Mouse (Mus musculus) lung, postnatal 0 days (tissue): Measurements from ENCODE around the gene Zfp579. TPM values are rescaled to one million over a fixed set of nuclear protein-coding genes. Genes with fewer than 3 reads are reported as not detected.

Experiments used
- ATAC-seq: fragments of 200-750 bp; cut with Nextera tagmentation; 2 replicates; pipeline ENCODE4 v1.8.0; 2017; ENCODE audit warnings: moderate library complexity
- DNase-seq: peaks from one replicate; pipeline ENCODE4 v3.0.0-alpha.2; 2016; ENCODE audit warnings: low spot score
- H3K27ac ChIP-seq: fragments of 300-500 bp; sonication (generic); 2 replicates; pipeline ENCODE4 v1.5.1; 2014; ENCODE audit warnings: antibody characterized with exemption, mild to moderate bottlenecking, low read length, mixed read lengths
- H3K27me3 ChIP-seq: fragments of 300-500 bp; sonication (generic); replicated peaks from 2 replicates; pipeline ENCODE4 v1.6.1; 2014; ENCODE audit warnings: low read length, mixed read lengths; ENCODE audit not compliant: insufficient read depth
- H3K36me3 ChIP-seq: fragments of 300-500 bp; sonication (generic); 2 replicates; pipeline ENCODE4 v1.6.1; 2014; ENCODE audit warnings: low read length, mixed read lengths; ENCODE audit not compliant: insufficient read depth
- H3K4me1 ChIP-seq: fragments of 300-500 bp; sonication (generic); 2 replicates; pipeline ENCODE4 v1.6.1; 2014; ENCODE audit warnings: antibody characterized with exemption, low read depth, low read length, mixed read lengths; ENCODE audit not compliant: insufficient read depth
- H3K4me2 ChIP-seq: fragments of 300-500 bp; sonication (generic); replicated peaks from 2 replicates; pipeline ENCODE4 v1.6.1; 2014; ENCODE audit warnings: low read depth, mild to moderate bottlenecking, low read length, moderate library complexity, mixed read lengths
- H3K4me3 ChIP-seq: fragments of 300-500 bp; sonication (generic); 2 replicates; pipeline ENCODE4 v1.5.1; 2014; ENCODE audit warnings: low read depth, low read length
- H3K9ac ChIP-seq: fragments of 300-500 bp; sonication (generic); replicated peaks from 2 replicates; pipeline ENCODE4 v1.6.1; 2014; ENCODE audit warnings: low read depth, mild to moderate bottlenecking
- H3K9me3 ChIP-seq: fragments of 300-500 bp; sonication (generic); 2 replicates; pipeline ENCODE4 v1.6.1; 2016; ENCODE audit warnings: low read length, mixed read lengths
- CTCF ChIP-seq: IDR thresholded peaks from 2 replicates; pipeline ENCODE4 v1.5.1; 2016; ENCODE audit warnings: antibody characterized with exemption, mild to moderate bottlenecking
- EP300 ChIP-seq: IDR thresholded peaks from 2 replicates; pipeline ENCODE4 v1.6.1; 2016; ENCODE audit warnings: antibody characterized with exemption, mild to moderate bottlenecking, control low read depth
- WGBS: fragments of 180-500 bp; shearing (Covaris S2); extraction: QIAGEN DNeasy Blood & Tissue Kit; methylation state at CpG from one replicate; pipeline ENCODE4 v1.1.7; 2014; 5-methylcytosine and 5-hydroxymethylcytosine counted together
- polyA plus RNA-seq: library from polyadenylated mRNA; unstranded; fragments of >200 nt; fragmentation: Nextera tagmentation; extraction: Ambion mirVana; gene quantifications from 2 replicates; pipeline ENCODE4 v1.2.1, GENCODE M21; 2015

Gene Zfp579
- polyA plus RNA-seq, 1 experiment from 2014 or later = 30.6 TPM

DNA sequence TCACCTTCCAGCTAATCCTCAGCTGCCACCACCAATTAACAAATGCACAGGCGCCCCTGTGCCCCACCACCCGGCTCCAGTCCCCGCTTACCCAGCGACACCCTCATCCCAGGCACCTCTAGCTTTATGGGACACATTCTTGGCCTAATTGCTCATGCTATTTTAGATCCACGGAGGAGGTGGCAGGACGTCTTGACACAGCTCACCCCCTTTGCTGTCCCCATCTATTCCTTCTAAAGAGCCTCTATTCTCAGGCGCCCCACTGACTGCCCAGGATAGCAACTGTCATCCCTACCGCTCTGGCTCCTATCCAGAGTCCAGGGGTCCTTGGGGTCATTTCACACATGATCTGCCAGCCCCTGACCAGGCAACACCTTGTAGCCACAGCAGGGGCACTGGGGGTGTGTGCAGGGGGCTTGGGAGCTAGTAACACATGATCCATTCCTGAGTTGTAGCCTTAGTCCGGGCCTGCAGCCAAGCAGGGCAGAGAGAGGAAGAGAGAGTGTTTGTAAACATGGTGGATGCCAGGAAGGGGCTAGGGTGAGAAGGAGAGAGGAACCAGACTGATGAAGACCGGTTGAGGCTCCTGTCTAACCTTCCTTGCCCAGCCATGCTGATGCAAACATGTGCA is 42.0 kb downstream of the Zfp579 start:
- Histone ChIP-seq H3K27me3 (no peaks in the 10 kb centered on the region), H3K4me3 (no peak overlapping the region), H3K9me3 (no peaks in the 10 kb centered on the region), H3K9ac (no peak overlapping the region), H3K4me2 (no peak overlapping the region), H3K27ac (no peak overlapping the region), H3K36me3 (no peaks in the 10 kb centered on the region), H3K4me1 (no peaks in the 10 kb centered on the region)
- no peak for TF ChIP-seq CTCF
- no peak for TF ChIP-seq EP300
- WGBS = 12% methylated on average over 10 of the region's 10 CpGs
- peak; percentile 58 for ATAC-seq
- peak; percentile 40 for DNase-seq

DNA sequence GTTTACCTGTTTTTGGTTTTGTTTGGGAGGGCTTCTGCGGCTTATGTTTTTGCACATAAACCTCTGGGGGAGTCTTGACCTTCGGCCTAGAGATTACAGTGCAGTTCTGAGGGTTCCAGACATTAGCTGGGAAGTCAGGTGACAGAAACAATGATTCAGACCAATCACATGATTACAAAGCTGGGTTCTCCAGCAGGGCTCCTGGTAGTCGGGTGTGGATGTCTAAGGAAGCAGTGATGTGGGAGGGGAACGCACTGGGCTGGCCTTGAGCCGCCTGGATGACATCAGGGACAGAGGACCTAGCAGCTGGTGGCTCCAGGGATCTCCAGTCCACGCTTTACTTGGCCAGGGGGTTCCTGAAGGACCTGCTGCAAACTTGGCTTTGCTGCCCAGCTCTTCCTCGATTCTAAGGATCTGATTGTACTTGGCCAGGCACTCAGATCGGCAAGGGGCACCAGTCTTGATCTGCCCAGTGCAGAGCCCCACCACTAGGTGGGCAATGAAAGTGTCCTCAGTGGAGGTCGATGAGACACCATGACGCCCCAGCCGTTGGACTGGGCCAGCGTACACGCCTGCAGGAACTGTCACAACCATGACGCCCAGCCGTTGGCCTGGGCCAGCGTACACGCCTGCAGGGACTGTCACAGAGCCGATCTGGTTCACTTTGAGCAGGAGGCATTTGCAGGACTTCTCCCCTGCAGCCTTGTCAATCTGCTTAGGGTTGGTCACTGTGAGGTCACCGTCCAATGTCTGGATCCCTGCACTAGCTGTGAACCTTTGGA is 45.2 kb downstream of the Zfp579 start:
- Histone ChIP-seq H3K9ac (no peak overlapping the region), H3K9me3 (no peaks in the 10 kb centered on the region), H3K36me3 (no peaks in the 10 kb centered on the region), H3K4me3 (no peak overlapping the region), H3K4me1 (no peaks in the 10 kb centered on the region), H3K27ac (no peak overlapping the region), H3K4me2 (no peak overlapping the region), H3K27me3 (no peaks in the 10 kb centered on the region)
- 80% methylated on average over 19 of the region's 19 CpGs for WGBS
- TF ChIP-seq CTCF (no peak), EP300 (no peak)
- DNase-seq = no peak
- no peak for ATAC-seq

DNA sequence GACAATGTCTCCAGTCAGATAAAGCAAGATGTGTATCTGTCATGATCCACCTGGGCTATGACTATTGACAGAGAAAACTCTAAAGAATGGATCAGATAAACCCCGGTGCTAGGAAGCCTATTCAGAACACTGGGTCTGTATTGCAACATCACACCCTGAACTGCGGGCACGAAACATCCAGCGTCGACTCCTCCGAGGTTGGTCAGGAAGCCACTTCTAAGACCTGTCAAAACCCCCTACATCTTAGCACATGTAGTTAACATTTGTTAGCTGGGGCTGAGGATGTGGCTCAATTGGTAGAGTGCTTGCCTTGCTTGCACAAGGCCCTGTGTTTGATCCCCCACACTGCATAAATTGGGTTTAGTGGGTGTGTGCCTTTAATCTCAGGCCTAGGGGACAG is 47.6 kb downstream of the Zfp579 start:
- TF ChIP-seq CTCF = no peak
- DNase-seq (no peak), ATAC-seq (no peak)
- Histone ChIP-seq H3K27me3 (no peaks in the 10 kb centered on the region), H3K4me2 (no peak overlapping the region), H3K9me3 (no peaks in the 10 kb centered on the region), H3K27ac (no peak overlapping the region), H3K9ac (no peak overlapping the region), H3K4me3 (no peak overlapping the region), H3K36me3 (no peaks in the 10 kb centered on the region), H3K4me1 (no peaks in the 10 kb centered on the region)
- WGBS = 29% methylated on average over 6 of the region's 6 CpGs

DNA sequence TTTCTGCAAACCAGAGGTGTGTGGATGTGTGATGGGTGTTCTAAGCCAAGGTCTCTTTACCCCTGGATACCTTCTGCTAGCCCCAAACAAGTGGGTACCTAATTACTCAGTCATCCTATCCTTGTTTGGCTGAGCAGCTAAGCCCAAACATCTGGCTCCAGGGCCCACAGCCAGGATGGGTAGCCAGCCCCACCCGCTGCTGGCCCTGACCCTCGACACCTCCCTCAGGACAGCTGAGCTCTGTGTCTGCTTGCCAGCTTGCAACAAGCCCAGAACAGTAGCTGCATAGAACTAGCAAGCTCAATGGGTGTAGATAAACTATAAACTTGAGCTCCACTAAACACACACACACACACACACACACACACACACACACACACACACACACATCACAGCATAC is 48.1 kb downstream of the Zfp579 start:
- Histone ChIP-seq H3K27me3 (no peaks in the 10 kb centered on the region), H3K4me1 (no peaks in the 10 kb centered on the region), H3K4me3 (no peak overlapping the region), H3K9me3 (no peaks in the 10 kb centered on the region), H3K4me2 (no peak overlapping the region), H3K36me3 (no peaks in the 10 kb centered on the region), H3K27ac (no peak overlapping the region), H3K9ac (no peak overlapping the region)
- 13% methylated on average over 2 of the region's 2 CpGs for WGBS
- DNase-seq (no peak), ATAC-seq (0 out of 2 replicates have a peak, but pooled peaks have one; percentile 13)
- no peak for TF ChIP-seq EP300
- no peak for TF ChIP-seq CTCF

DNA sequence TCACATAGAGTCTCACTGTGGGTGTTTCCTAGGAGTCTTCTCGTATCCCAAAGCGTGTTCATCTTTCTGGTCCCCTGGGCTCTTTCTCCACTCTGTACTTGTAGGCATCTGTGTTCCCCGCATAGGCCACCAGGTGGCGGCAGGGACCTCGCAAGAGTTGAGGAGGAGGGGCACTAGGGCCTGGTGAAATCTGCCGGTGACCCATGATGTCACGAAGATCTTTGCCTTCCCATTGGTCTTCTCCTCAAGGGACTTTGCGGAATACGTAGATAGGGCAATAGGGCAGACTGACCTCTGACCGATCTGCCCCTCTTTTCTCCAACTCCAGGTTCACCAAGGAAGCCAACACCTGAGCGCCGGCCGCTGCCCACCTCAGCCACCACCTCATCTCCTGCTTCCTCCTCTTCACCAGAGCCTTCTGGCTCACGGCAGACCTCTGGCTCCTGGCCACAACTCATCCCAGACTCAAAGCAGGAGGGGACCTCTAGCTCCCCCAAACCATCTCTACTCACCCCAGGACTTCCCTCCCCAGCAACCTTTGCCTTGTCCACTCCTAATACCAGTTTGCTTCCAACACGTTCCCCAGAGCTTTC is 52.6 kb downstream of the Zfp579 start:
- no peak overlapping the region for H3K4me3 ChIP-seq
- H3K9me3 ChIP-seq = no peaks in the 10 kb centered on the region
- WGBS = 14% methylated on average over 15 of the region's 15 CpGs
- peak; percentile 88 for ATAC-seq
- H3K4me1 ChIP-seq = no peaks in the 10 kb centered on the region
- H3K27me3 ChIP-seq = no peaks in the 10 kb centered on the region
- H3K4me2 ChIP-seq = peak overlapping the region; percentile 46
- H3K9ac ChIP-seq = no peak overlapping the region
- TF ChIP-seq CTCF = peak; percentile 99
- no peak for TF ChIP-seq EP300
- DNase-seq = peak; percentile 95
- no peaks in the 10 kb centered on the region for H3K36me3 ChIP-seq
- no peak overlapping the region for H3K27ac ChIP-seq

DNA sequence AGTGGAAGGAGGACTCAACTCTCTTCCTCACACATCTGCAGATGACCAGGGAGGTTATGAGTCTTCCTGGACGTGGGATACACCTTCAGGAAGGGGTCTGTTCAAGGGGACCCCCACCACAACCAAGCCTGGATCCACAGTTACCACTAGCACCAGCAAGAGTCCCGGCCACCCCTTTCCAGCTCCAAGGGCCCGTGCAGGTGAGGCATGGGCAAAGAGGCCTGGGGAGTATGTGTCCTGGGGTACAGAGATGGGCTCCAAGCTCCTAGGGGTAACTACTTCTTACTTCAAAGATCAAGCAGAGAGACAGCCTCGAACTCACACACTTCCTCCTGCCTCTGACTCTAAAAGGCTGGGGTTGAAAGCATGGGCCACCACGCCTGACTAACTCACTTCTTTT is 53.3 kb downstream of the Zfp579 start:
- ATAC-seq (no peak), DNase-seq (no peak)
- no peak for TF ChIP-seq CTCF
- TF ChIP-seq EP300 = no peak
- no peaks in the 10 kb centered on the region for H3K9me3 ChIP-seq
- no peak overlapping the region for H3K27ac ChIP-seq
- H3K36me3 ChIP-seq = no peaks in the 10 kb centered on the region
- WGBS = 49% methylated on average over 5 of the region's 5 CpGs
- no peak overlapping the region for H3K9ac ChIP-seq
- H3K4me2 ChIP-seq = no peak overlapping the region
- no peak overlapping the region for H3K4me3 ChIP-seq
- H3K4me1 ChIP-seq = no peaks in the 10 kb centered on the region
- H3K27me3 ChIP-seq = no peaks in the 10 kb centered on the region
